Mouse (Mus musculus) heart, postnatal 0 days (tissue): Measurements from ENCODE around the gene Tmprss9.

ENCODE experiments used
- CTCF ChIP-seq: IDR thresholded peaks from 2 replicates; pipeline ENCODE4 v1.5.1; 2016; ENCODE audit warnings: antibody characterized with exemption, control low read depth, low read depth
- EP300 ChIP-seq: IDR thresholded peaks from 2 replicates; pipeline ENCODE4 v1.6.1; 2016; ENCODE audit warnings: antibody characterized with exemption, low read depth

DNA sequence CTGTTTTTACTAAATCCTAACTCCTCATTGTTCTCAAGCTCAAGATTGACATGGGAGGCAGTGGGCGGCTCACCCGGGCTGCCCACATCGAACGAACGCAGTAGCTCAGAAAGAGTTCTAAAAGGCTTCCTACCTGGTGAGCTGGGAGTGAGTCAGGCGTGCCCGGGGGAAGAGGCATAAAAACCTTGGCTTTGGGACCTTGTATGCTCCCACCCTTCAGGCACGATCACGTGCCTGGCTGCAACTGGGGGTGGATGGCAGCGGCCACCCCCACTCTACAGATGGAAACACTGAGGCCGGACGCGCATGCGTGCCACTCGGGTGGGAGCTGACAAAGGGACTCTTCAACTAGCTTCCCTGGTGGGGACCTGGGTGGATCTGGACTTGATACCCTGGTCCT is 29.3 kb upstream of the Tmprss9 start:
- TF ChIP-seq CTCF, result no peak
- no peak for TF ChIP-seq EP300
